Comparison of ENCODE assay signal across 16 mouse cellular contexts in the genomic region with DNA sequence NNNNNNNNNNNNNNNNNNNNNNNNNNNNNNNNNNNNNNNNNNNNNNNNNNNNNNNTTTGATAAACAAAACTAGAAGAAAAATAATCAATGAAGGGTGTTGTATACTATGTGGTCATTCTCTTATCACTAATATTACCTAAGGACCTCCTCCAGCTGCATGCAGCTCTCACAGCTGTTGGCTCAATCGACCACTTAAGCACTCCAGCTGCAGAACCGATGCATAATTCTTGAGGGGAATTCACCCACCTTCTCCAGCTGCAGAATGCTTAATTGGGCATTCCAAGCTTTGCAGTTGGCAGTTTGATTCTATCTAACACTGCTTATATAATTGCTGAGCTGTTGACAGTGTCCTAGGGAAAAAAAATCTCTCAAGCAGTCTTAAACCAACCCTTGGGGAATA.
"Had no signal": no experiment of that assay in that cellular context is flagged by ENCODE, and none has a peak within 500 bp of the region (broad histone marks: within the 10 kb centered on the region; RNA-seq: fewer than 3 reads in every experiment).

No protein-coding gene starts in this region.

- H3K9ac ChIP-seq: liver, embryonic 13.5 days; midbrain, embryonic 13.5 days; neural tube, embryonic 13.5 days; stomach, embryonic 15.5 days had no signal

- ATAC-seq: lung, postnatal 0 days; midbrain, embryonic 13.5 days; midbrain, embryonic 16.5 days had no signal

- H3K4me3 ChIP-seq: liver, embryonic 13.5 days; midbrain, embryonic 13.5 days; myocyte; neural tube, embryonic 13.5 days; stomach, embryonic 15.5 days had no signal

- H3K9me3 ChIP-seq: liver, embryonic 13.5 days; neural tube, embryonic 13.5 days; stomach, embryonic 15.5 days had no signal

- H3K4me1 ChIP-seq: liver, embryonic 13.5 days; neural tube, embryonic 13.5 days; stomach, embryonic 15.5 days had no signal

- H3K27ac ChIP-seq: liver, embryonic 13.5 days; midbrain, embryonic 13.5 days; neural tube, embryonic 13.5 days; stomach, embryonic 15.5 days had no signal

- H3K4me2 ChIP-seq: liver, embryonic 13.5 days; midbrain, embryonic 13.5 days; neural tube, embryonic 13.5 days; stomach, embryonic 15.5 days had no signal

- H3K27me3 ChIP-seq: liver, embryonic 13.5 days; midbrain, embryonic 13.5 days; neural tube, embryonic 13.5 days; stomach, embryonic 15.5 days had no signal

- H3K36me3 ChIP-seq: liver, embryonic 13.5 days; midbrain, embryonic 13.5 days; neural tube, embryonic 13.5 days; stomach, embryonic 15.5 days had no signal

- DNase-seq: kidney, adult 11 months; kidney, adult 8-10 months; kidney, postnatal 14 days; kidney, postnatal 4 days; liver, embryonic 13.5 days; lung, postnatal 4 days; retina, postnatal 1 day; right cerebral cortex, postnatal 25 days; spleen, adult 18-20 months; thymus, postnatal 25 days had no signal
